Mouse (Mus musculus): Measurements from ENCODE around the gene Osbpl3. TPM values are rescaled to one million over a fixed set of nuclear protein-coding genes. Genes with fewer than 3 reads are reported as not detected.

Osbpl3 gene
- total RNA-seq, 2 experiments from 2014 or later = 3.3 to 3.6 TPM

- DNase-seq = no peak
Measured at GRCm38 (mm10) chr6:50371501-50372086, 84.4 kb downstream of the Osbpl3 start.

DNA sequence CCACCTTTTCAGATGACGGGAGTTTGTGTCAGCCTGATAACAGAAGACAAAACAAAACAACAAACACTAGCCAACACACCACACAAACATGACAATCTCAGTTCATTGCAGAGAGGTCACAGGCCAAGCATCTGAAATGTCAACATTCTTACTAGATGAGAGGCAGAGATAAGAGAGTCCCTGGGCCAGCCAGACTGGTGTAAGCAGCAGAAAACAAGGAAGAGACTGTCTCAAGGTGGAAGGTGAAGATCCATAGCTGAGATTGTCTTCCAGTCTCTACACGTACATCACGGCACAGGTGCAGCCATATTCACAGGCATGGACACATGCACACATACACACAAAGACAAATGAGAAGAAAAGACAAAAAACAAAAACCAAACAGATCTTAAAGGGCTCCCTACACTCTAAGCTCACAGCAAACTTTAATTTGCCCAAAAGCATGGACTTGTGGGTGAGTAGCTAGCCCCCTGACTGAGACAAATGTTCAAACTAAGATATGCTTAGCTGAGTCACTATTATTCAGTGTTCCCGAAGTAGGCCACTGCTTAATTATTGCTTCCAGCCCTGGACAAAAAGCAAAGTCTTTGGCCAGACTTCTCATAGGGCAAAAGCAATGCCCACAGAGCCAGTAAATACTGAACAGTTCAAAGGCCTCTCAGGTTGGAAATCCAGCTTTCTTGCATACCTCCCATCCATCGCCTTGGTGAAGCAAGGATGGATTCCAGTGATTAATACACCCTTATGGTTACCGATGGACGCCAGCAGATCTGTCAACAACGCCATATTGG, 87.3 kb downstream of the Osbpl3 start:
- no peak for DNase-seq

- no peak for DNase-seq
Measured at GRCm38 (mm10) chr6:50367836-50368235, 88.2 kb downstream of the Osbpl3 start.

GRCm38 (mm10) chr6:50366724-50367123, 89.3 kb downstream of the Osbpl3 start:
- no peak for DNase-seq

- no peak for DNase-seq
Measured at GRCm38 (mm10) chr6:50366319-50366718, 89.7 kb downstream of the Osbpl3 start.

DNA sequence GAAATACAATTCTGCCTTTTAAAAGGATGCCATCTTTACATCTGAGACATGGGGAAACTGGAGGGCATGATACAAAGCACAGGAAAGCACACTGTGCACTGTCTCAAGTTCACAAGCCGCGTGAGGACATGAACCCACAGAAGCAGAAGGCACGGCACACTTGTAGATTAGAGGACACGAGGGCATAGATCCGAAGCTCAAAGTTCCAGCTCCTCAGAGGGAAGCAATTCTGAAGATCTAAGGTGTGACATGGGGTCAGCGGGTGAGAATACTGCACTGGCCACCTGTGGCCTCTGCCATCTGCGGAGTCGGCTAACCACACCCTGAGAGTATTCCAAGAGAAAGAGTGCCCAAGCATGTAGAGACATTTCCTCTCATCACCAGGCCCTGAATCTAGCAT, 91.6 kb downstream of the Osbpl3 start:
- DNase-seq = no peak

DNA sequence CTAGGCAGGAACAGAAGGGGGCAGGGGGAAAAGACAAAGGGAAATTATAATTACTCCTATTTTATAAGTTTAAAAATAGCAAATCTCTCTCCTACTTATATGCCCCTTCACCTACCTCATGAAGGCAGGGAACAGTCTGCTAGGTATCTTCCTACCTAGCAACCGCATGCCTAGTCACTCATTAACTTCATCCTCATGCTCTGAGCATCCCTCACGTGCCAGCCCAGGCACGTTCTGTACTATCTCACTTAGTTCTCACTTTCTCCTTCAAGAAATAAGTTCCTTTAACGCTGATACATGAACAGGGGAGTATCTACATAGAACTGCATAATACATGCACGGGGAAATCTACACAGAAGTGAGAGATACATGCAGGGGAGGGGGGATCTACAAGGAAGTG, 92.6 kb downstream of the Osbpl3 start:
- no peak for DNase-seq

- no peak for DNase-seq
Measured at GRCm38 (mm10) chr6:50362704-50363261, 93.2 kb downstream of the Osbpl3 start.

DNA sequence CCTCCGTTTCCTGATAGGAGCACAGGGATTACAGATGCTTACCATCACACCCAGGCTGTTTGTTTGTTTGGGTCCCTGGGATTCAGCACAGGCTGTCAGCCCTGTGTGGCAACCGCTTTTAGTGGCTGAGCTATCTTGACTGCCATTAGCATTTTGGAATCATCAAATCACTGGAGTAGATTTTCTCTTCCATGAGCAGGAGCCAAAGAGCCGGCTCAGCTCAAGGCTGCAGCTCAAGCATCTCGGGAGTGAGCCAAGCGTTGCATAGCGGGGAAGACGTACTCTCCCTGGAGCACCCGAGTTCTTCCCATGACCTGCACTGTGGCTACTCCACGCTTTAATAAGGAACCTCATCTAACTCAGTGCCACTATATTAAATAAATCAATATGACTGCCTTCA, 93.8 kb downstream of the Osbpl3 start:
- no peak for DNase-seq

GRCm38 (mm10) chr6:50358104-50358679, 97.8 kb downstream of the Osbpl3 start:
- peak; percentile 54 for DNase-seq

- no peak for DNase-seq
Measured at GRCm38 (mm10) chr6:50354688-50355660, 101.0 kb downstream of the Osbpl3 start.

GRCm38 (mm10) chr6:50352812-50353211, 103.2 kb downstream of the Osbpl3 start:
- DNase-seq = no peak

DNA sequence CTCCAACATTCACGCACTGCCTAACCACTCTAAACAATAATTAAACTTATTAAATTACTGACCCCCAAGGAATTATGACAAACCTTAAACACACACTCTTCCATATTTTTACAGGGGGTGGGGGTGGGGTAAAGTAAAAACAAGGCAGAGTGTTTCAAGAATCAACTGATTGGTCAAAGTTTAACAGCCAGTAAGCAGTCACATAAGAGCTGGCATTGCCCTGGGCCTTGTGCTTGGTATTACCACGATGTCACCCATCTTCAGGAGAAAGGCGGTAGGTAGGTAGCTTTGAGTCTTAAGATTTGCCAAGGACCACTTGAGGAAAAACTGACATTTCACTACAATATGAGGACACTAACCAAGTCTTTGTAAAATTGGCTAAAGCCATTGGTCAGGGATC, 105.1 kb downstream of the Osbpl3 start:
- no peak for DNase-seq

GRCm38 (mm10) chr6:50348619-50349018, 107.4 kb downstream of the Osbpl3 start:
- no peak for DNase-seq

DNA sequence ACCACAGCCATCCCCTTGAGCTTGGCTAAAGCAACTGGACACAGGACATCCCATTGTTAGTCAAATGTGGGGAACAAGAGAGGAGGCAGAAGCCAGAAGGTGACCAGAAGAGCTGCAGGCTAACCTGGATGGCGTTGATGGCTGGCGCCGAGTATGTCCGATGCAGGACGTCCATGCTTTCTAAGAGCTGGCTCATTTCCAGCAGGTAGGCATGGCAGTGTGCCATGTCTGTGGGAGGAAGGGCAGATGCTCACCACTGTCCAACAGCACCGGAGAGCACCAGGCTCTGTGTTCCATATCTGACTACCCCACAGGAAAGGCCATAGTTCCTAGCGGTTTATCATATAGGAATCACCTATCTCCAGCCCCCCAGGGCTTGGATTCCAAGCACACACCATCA, 109.8 kb downstream of the Osbpl3 start:
- DNase-seq = no peak

DNA sequence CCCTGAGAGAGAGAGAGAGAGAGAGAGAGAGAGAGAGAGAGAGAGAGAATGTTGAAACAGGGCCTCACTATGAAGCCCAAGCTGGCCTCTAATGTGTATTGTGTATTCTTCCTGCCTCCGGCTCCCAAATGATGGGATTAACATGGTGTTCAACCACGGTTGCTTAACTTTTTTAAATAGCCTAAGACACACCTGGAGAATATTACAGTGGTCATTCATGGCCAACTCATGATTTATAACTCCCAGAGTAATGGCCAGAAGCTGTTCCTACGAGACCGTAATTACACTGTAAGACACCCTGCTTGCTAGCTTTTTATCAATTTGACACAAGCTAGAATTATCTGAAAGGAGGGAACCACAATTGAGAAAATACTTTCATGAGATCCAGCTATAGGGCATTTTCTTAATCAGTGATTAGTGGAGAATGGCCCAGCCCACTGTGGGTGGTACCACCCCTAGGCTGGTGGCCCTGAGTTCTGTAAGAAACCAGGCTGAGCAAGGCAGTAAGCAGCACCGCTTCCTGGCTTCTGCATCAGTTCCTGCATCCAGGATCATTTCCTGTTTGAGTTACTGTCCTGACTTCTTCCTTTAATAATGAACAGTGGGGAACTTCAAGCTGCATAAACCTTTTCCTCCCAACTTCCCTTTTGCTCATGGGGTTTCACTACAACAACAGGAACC, 115.6 kb downstream of the Osbpl3 start:
- no peak for DNase-seq

DNA sequence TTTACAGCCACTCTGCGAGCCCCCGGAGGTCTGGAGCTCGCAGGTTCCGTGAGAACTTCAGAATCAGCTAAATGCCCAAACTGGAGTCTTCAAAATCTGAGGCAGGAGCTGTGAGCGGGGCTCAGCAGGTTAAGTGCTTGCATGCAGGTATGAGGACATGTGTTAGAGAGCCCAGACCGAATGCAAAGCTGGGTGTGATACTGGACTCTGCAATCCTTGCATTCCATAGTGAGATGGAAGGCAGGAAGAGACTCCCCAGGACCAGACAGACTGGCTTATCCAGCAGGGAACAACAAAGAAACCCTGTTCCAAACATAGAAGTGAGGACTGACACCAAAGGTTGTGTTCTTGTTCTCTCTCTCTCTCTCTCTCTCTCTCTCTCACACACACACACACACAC, 118.6 kb downstream of the Osbpl3 start:
- DNase-seq = no peak

DNA sequence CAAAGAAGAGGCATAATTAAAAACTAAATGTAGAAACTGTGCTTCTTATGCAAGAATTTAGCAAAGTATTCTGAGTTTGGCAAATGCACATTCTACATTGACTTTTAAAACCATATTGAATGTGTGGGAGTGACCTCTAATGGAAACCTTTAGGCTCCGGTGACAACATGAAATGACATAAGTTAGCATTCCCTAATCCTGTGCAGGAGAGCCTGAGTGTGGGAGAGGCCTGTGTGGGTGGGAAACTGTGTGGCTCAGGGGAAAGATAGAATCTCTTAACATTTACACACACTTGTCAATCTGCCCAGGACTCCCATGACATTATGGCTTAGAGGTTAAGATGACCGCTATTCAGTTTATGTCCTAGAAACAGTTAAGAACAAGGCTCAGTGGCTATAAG, 119.6 kb downstream of the Osbpl3 start:
- no peak for DNase-seq

- DNase-seq = no peak
Measured at GRCm38 (mm10) chr6:50334846-50335821, 120.9 kb downstream of the Osbpl3 start.

DNA sequence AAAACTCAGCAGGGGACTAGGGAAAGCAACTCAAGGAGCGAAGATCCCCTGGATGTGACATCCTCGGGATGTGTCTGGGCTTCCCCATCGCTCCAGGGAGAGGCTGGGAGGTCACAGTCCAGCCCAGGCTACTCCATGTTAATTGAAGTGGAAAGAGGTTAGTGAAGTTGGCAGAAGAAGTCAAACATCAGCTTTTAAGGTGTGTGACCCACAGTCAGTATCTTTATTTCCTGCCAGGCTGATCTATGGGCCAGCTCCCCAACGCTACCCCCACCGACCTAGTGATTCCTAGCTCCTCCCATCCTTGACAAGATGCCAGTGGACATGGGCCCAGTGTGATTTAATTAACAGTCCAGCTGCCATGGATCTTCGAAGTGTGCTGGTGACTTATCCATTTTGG, 122.7 kb downstream of the Osbpl3 start:
- no peak for DNase-seq

Data from gastrocnemius, postnatal 25 days (tissue).